In genomic region chr16:58475544-58476154, GRCm38 (mm10) we compare ENCODE assay signal across 19 mouse cellular contexts. TPM values are rescaled to one million over a fixed set of nuclear protein-coding genes. Genes with fewer than 3 reads are reported as not detected.
DNase-seq lines count a peak whose midpoint lies in the region; ATAC-seq and TF ChIP-seq lines count a peak whose summit lies in the region.
"Had no signal": no experiment of that assay in that cellular context is flagged by ENCODE, and none has a peak within 500 bp of the region (broad histone marks: within the 10 kb centered on the region; RNA-seq: fewer than 3 reads in every experiment).

No protein-coding gene starts in this region.

- H3K27me3 ChIP-seq in heart, adult 2 months (ENCODE audit: control insufficient read depth, insufficient read depth, low read length): no peaks in the 10 kb centered on the region
- no peaks in the 10 kb centered on the region for H3K27me3 ChIP-seq in kidney, embryonic 14.5 days (ENCODE audit: control insufficient read depth, insufficient read depth, low read length)
- H3K27me3 ChIP-seq in lung, embryonic 15.5 days: no peaks in the 10 kb centered on the region
- no peaks in the 10 kb centered on the region for H3K27me3 ChIP-seq in stomach, embryonic 15.5 days (replicated peaks)
- H3K27me3 ChIP-seq: neural tube, embryonic 15.5 days had no signal

- H3K4me1 ChIP-seq in heart, adult 2 months (ENCODE audit: control insufficient read depth, insufficient read depth, low read length): peaks cover 9% of the 10 kb centered on the region
- H3K4me1 ChIP-seq in kidney, embryonic 14.5 days (ENCODE audit: control insufficient read depth, insufficient read depth, low read length): peaks cover 7% of the 10 kb centered on the region
- H3K4me1 ChIP-seq in lung, embryonic 15.5 days: peaks cover 12% of the 10 kb centered on the region; the same call in 1 of the 2 replicates
- H3K4me1 ChIP-seq in stomach, embryonic 15.5 days: no peaks in the 10 kb centered on the region; the same call in 1 of the 2 replicates
- H3K4me1 ChIP-seq: neural tube, embryonic 15.5 days had no signal

- whole genome bisulfite sequencing in heart, adult 2 months: 70% methylated on average over 3 of the region's 3 CpGs
- 82% methylated on average over 3 of the region's 3 CpGs for WGBS in kidney, embryonic 14.5 days
- WGBS in lung, embryonic 15.5 days: 62% methylated on average over 3 of the region's 3 CpGs
- WGBS in stomach, embryonic 15.5 days: 65% methylated on average over 3 of the region's 3 CpGs

- H3K9me3 ChIP-seq in kidney, embryonic 14.5 days (ENCODE audit: control insufficient read depth, low read length): 0 out of 2 replicates have a peak, but pooled peaks cover 4% of the 10 kb centered on the region
- H3K9me3 ChIP-seq in lung, embryonic 15.5 days: no peaks in the 10 kb centered on the region
- no peaks in the 10 kb centered on the region for H3K9me3 ChIP-seq in stomach, embryonic 15.5 days
- H3K9me3 ChIP-seq: neural tube, embryonic 15.5 days had no signal

- intact Hi-C loops in heart, adult 2 months (cut with DNase I): loop anchor here (2.0 kb wide), 2 partner anchors 21 to 37 kb away; no protein-coding TSS in a partner anchor

- no peak for TF ChIP-seq POLR2A in heart, adult 2 months (IDR thresholded peaks at IDR 0.05; ENCODE audit: insufficient read depth, low read depth, low read length)

- ATAC-seq in kidney, embryonic 14.5 days (ENCODE audit: low FRiP score, low TSS enrichment): 0 out of 2 replicates have a peak, but pooled peaks have one; percentile 30
- no peak; the same call in 1 of the 2 replicates for ATAC-seq in lung, embryonic 15.5 days (ENCODE audit: borderline replicate concordance, extremely low read depth, low FRiP score, low TSS enrichment)
- ATAC-seq in stomach, embryonic 15.5 days (ENCODE audit: insufficient read depth, low FRiP score, low read depth): peak; percentile 17
- ATAC-seq: forebrain, embryonic 14.5 days had no signal

- no peaks in the 10 kb centered on the region for H3K79me2 ChIP-seq in heart, adult 2 months (replicated peaks; ENCODE audit: control insufficient read depth, insufficient read depth, low read length)

- H3K4me3 ChIP-seq in heart, adult 2 months: no peak overlapping the region
- no peak overlapping the region for H3K4me3 ChIP-seq in kidney, embryonic 14.5 days (ENCODE audit: low read length)
- no peak overlapping the region for H3K4me3 ChIP-seq in lung, embryonic 15.5 days
- H3K4me3 ChIP-seq in stomach, embryonic 15.5 days (replicated peaks): no peak overlapping the region
- H3K4me3 ChIP-seq: erythroblast, embryonic 14.5 days; myocyte; neural tube, embryonic 15.5 days had no signal

- TF ChIP-seq EP300 in heart, adult 2 months (IDR thresholded peaks at IDR 0.05; ENCODE audit: insufficient read depth, low read depth, low read length): no peak

- no peak for DNase-seq in heart, adult 2 months
- DNase-seq in heart, postnatal 4 days: no peak
- DNase-seq in kidney, postnatal 14 days: no peak
- no peak for DNase-seq in lung, postnatal 14 days
- DNase-seq in ovary, postnatal 36 days (ENCODE audit: low spot score): no peak
- DNase-seq: cerebellum, adult 2 months; layer of hippocampus, postnatal 36 days; left cerebral cortex, postnatal 4 days; midbrain, embryonic 14.5 days; right cerebral cortex, postnatal 4 days; thymus, adult 2 months had no signal

- TF ChIP-seq CTCF in heart, adult 2 months (IDR thresholded peaks at IDR 0.05): no peak

- peak overlapping the region; percentile 70 for H3K27ac ChIP-seq in heart, adult 2 months
- peak overlapping the region; percentile 47; the same call in 1 of the 2 replicates for H3K27ac ChIP-seq in kidney, embryonic 14.5 days (ENCODE audit: low read depth, low read length)
- peak overlapping the region; percentile 84 for H3K27ac ChIP-seq in lung, embryonic 15.5 days
- H3K27ac ChIP-seq in stomach, embryonic 15.5 days: 0 out of 2 replicates have a peak overlapping the region, but pooled peaks have one; percentile 40
- H3K27ac ChIP-seq: neural tube, embryonic 15.5 days had no signal

- H3K36me3 ChIP-seq in heart, adult 2 months (ENCODE audit: control insufficient read depth, insufficient read depth, low read length): peaks cover 48% of the 10 kb centered on the region
- peaks cover 47% of the 10 kb centered on the region for H3K36me3 ChIP-seq in kidney, embryonic 14.5 days (ENCODE audit: control insufficient read depth, insufficient read depth, low read length)
- H3K36me3 ChIP-seq in lung, embryonic 15.5 days: peaks cover 29% of the 10 kb centered on the region
- peaks cover 14% of the 10 kb centered on the region; the same call in 1 of the 2 replicates for H3K36me3 ChIP-seq in stomach, embryonic 15.5 days

- H3K4me2 ChIP-seq in kidney, embryonic 14.5 days (replicated peaks; ENCODE audit: low read depth, low read length): no peak overlapping the region
- H3K4me2 ChIP-seq in lung, embryonic 15.5 days: no peak overlapping the region
- H3K4me2 ChIP-seq in stomach, embryonic 15.5 days: no peak overlapping the region
- H3K4me2 ChIP-seq: liver, embryonic 11.5 days; neural tube, embryonic 15.5 days had no signal

- H3K9ac ChIP-seq in heart, adult 2 months (ENCODE audit: low read depth, low read length): no peak overlapping the region
- H3K9ac ChIP-seq in kidney, embryonic 14.5 days (ENCODE audit: low read depth, low read length): no peak overlapping the region
- H3K9ac ChIP-seq in lung, embryonic 15.5 days: no peak overlapping the region
- no peak overlapping the region for H3K9ac ChIP-seq in stomach, embryonic 15.5 days
- H3K9ac ChIP-seq: neural tube, embryonic 15.5 days had no signal

RNA-seq across cellular contexts. Expression of gene St3gal6, which starts 48.4 kb away (rescaled TPM):
- 10 to 100 TPM; 37.7 to 47.0 TPM for total RNA-seq in heart, adult 2 months (2021)
- polyA plus RNA-seq in heart, adult 2 months (2012; rRNA removed): 29.6 and 33.7 TPM in 2 replicates
- total RNA-seq in heart, postnatal 4 days (2021): 10 to 100 TPM; 23.4 to 29.1 TPM
- 46.9 and 56.9 TPM in 2 replicates for polyA plus RNA-seq in kidney, embryonic 14.5 days (2014; fragmentation: Nextera tagmentation; extraction: Ambion mirVana)
- polyA plus RNA-seq in lung, embryonic 15.5 days (2015; fragmentation: Nextera tagmentation; extraction: Ambion mirVana): 27.3 and 29.7 TPM in 2 replicates
- polyA plus RNA-seq in stomach, embryonic 15.5 days (2015; fragmentation: Nextera tagmentation; extraction: Ambion mirVana): 14.6 and 15.7 TPM in 2 replicates
